Mouse (Mus musculus) spleen, postnatal 0 days (tissue): ENCODE results near the gene Itgbl1. TPM values are rescaled to one million over a fixed set of nuclear protein-coding genes. Genes with fewer than 3 reads are reported as not detected.

Experiments
- polyA plus RNA-seq: library from polyadenylated mRNA; unstranded; fragments of >200 nt; fragmentation: Nextera tagmentation; extraction: Ambion mirVana; gene quantifications from 2 replicates; pipeline ENCODE4 v1.2.1, GENCODE M21; 2015

The Itgbl1 gene
- polyA plus RNA-seq, result 0.11 and 0.28 TPM in 2 replicates

GRCm38 (mm10) chr14:123659921-123660385, at the start of gene Itgbl1:
TSS of gene Itgbl1 (plus strand) at chr14:123659971.

DNA sequence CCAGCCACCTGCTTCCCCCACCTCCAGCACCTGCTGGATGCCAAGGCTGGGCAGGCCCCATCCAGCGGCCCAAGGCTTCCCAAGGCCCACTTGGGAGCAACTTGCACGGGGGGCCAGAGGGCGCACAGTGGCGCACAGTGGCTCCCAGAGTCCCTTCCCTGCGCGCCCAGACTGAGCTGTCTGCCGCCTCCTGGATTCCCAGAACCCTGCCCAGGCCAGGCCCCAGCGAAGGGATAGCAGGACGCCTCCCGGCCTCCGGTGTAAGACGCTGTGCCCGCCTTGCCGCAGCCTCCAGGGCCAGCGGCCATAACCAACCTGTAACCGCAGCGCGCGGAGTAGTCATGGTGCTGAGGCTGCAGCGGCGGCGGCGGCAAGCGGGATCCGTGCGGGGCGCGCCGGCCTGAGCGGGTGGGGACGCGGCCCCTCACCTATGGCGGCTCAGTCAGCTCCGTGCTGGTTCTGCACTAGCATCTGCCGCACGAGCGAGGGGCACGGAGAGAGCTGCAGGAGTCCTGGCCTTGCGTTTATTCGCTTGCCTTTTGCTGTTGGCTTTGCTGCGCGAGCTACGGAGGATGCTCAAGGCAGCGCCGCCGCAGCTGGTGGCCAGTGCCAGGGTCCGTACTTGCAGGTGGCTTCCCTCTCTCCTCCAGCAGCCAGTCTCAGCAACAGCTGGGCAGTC, 33.1 kb upstream of the Itgbl1 start, which contains the start of gene Nalcn:
Nalcn (minus strand) TSS at position 644 of the 679 bp plus-strand sequence.

Other genes with a start within 250 kb of the Itgbl1 start
- not detected in 2 replicates for gene Nalcn, start 32.8 kb upstream of the Itgbl1 start, polyA plus RNA-seq